Mouse (Mus musculus) urinary bladder, adult 2 months (tissue): ENCODE data around the gene Gmpr. TPM values are rescaled to one million over a fixed set of nuclear protein-coding genes. Genes with fewer than 3 reads are reported as not detected.

Experiments
- DNase-seq: peaks from one replicate; pipeline ENCODE4 v3.0.0; 2022; ENCODE audit warnings: low spot score
- polyA plus RNA-seq: library from polyadenylated mRNA; depleted of rRNA; stranded (reverse); fragments of >200 nt; gene quantifications from 2 replicates; pipeline ENCODE4 v1.2.3, GENCODE M21; 2012; rRNA removed

The Gmpr gene
- polyA plus RNA-seq, 1 experiment, result 77.6 TPM

DNA sequence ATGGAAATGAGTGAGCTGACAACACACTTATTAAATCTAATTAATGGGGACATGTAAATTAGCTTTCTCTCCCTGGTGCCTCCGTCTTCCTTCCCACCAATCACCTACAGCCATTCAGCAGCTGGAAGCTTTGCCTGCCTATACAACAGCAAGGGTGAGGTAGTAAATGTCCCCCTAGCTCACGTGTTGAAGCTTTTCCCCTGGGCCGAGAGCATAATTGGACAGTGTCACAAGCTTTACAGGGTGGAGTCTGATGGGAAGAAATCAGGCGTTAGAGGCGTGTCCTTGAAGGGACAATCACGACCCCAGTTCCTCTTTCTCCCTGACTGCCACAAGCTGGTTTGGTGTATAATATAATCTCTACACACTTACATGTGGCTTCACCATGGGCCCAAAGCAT is 93.2 kb downstream of the Gmpr start:
- no peak for DNase-seq

Other genes with a start within 250 kb of the Gmpr start
- 52.5 and 60.9 TPM in 2 replicates for gene Mylip, start 117.7 kb upstream of the Gmpr start, polyA plus RNA-seq